Mouse (Mus musculus): ENCODE measurements at regions not wholly inside any gene's neighbourhood (a gene's known extent, or its start where the extent isn't known, plus 50 kb on each side); places are given as distances from the start of the nearest gene placed in this dataset.
A peak's percentile ranks its signal among the peaks of the same experiment; 100 is the strongest.

DNA sequence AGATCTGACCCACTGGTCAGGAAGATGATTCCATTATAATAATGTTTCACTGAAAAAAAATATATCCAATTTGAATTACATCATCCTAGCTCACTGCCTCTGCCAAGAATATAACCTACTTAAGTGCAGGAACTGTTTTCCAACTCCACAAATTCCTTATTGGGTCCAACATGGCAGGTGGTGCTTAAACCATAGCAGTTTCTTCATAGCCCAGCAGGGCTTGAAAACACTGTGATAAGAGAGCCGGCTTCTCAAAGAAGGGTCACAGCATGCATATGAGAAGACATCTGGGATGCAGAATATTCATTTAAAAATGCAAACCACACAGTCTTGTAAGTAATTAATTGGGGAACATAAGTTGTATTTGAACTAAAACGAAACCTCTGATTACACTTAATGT lies 677.6 kb downstream of the Diaph3 start:
- ATAC-seq (ENCODE audit: low FRiP score, low TSS enrichment), result no peak
- 71% methylated on average over 2 of the region's 2 CpGs for WGBS

GRCm38 (mm10) chr14:86453142-86453541 lies 687.9 kb downstream of the Diaph3 start:
- no peaks in the 10 kb centered on the region for H3K4me1 ChIP-seq (ENCODE audit: control insufficient read depth, insufficient read depth, low read length)
- no peak for DNase-seq
- WGBS, result 90% methylated on average over 2 of the region's 2 CpGs
- H3K27me3 ChIP-seq (ENCODE audit: control insufficient read depth, insufficient read depth, low read length), result no peaks in the 10 kb centered on the region
- H3K27ac ChIP-seq (replicated peaks; ENCODE audit: low read depth, low read length), result no peak overlapping the region
- no peak overlapping the region for H3K4me3 ChIP-seq (replicated peaks; ENCODE audit: low read depth, low read length)
- H3K9me3 ChIP-seq (ENCODE audit: control insufficient read depth, low read length), result no peaks in the 10 kb centered on the region
- no peak overlapping the region for H3K9ac ChIP-seq (replicated peaks; ENCODE audit: low read length)
- no peak for ATAC-seq (ENCODE audit: low FRiP score, low TSS enrichment)
- H3K36me3 ChIP-seq (ENCODE audit: control insufficient read depth, insufficient read depth, low read length), result no peaks in the 10 kb centered on the region
- no peak overlapping the region for H3K4me2 ChIP-seq (ENCODE audit: low read length)

More for the DNA sequence above, 677.6 kb downstream of the Diaph3 start:
- Histone ChIP-seq H3K4me1 (ENCODE audit: control insufficient read depth, insufficient read depth, low read length) (no peaks in the 10 kb centered on the region), H3K4me3 (replicated peaks; ENCODE audit: low read depth, low read length) (no peak overlapping the region), H3K4me2 (ENCODE audit: low read length) (no peak overlapping the region), H3K27me3 (ENCODE audit: control insufficient read depth, insufficient read depth, low read length) (no peaks in the 10 kb centered on the region), H3K9ac (replicated peaks; ENCODE audit: low read length) (no peak overlapping the region), H3K9me3 (ENCODE audit: control insufficient read depth, low read length) (no peaks in the 10 kb centered on the region), H3K36me3 (ENCODE audit: control insufficient read depth, insufficient read depth, low read length) (no peaks in the 10 kb centered on the region), H3K27ac (replicated peaks; ENCODE audit: low read depth, low read length) (no peak overlapping the region)
- no peak for DNase-seq

DNA sequence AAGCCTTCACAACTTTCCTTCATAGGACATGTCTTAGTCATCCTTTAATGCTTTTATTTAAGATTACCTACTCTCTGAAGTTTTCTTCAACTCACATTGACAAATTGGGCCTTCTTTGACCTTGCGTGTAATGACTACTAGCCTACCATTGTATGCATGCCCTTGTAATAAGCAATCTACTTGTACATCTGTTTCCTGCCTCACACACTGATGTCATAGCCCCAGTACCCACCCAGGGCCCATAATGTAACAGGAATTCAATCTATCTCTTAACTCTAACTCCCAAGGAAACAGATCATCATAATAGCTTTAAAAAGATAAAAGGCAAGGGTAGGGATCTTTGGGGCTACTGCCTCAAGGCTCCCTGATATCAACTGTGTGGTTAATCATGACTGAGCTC lies 690.4 kb downstream of the Diaph3 start:
- Histone ChIP-seq H3K4me3 (replicated peaks; ENCODE audit: low read depth, low read length) (no peak overlapping the region), H3K9me3 (ENCODE audit: control insufficient read depth, low read length) (no peaks in the 10 kb centered on the region), H3K27me3 (ENCODE audit: control insufficient read depth, insufficient read depth, low read length) (no peaks in the 10 kb centered on the region), H3K27ac (replicated peaks; ENCODE audit: low read depth, low read length) (no peak overlapping the region), H3K36me3 (ENCODE audit: control insufficient read depth, insufficient read depth, low read length) (no peaks in the 10 kb centered on the region), H3K4me2 (ENCODE audit: low read length) (no peak overlapping the region), H3K4me1 (ENCODE audit: control insufficient read depth, insufficient read depth, low read length) (no peaks in the 10 kb centered on the region), H3K9ac (replicated peaks; ENCODE audit: low read length) (no peak overlapping the region)
- DNase-seq (no peak), ATAC-seq (ENCODE audit: low FRiP score, low TSS enrichment) (no peak)
- 94% methylated on average over 1 of the region's 1 CpGs for WGBS

GRCm38 (mm10) chr14:86445139-86445538 lies 695.9 kb downstream of the Diaph3 start:
- Histone ChIP-seq H3K36me3 (ENCODE audit: control insufficient read depth, insufficient read depth, low read length) (no peaks in the 10 kb centered on the region), H3K4me1 (ENCODE audit: control insufficient read depth, insufficient read depth, low read length) (peaks cover 7% of the 10 kb centered on the region; the same call in 1 of the 2 replicates), H3K9me3 (ENCODE audit: control insufficient read depth, low read length) (no peaks in the 10 kb centered on the region), H3K4me3 (replicated peaks; ENCODE audit: low read depth, low read length) (no peak overlapping the region), H3K9ac (replicated peaks; ENCODE audit: low read length) (no peak overlapping the region), H3K27me3 (ENCODE audit: control insufficient read depth, insufficient read depth, low read length) (no peaks in the 10 kb centered on the region), H3K27ac (replicated peaks; ENCODE audit: low read depth, low read length) (no peak overlapping the region), H3K4me2 (ENCODE audit: low read length) (no peak overlapping the region)
- ATAC-seq (ENCODE audit: low FRiP score, low TSS enrichment), result no peak
- no peak for DNase-seq
- 87% methylated on average over 4 of the region's 4 CpGs for WGBS

GRCm38 (mm10) chr14:86443921-86444835 lies 696.9 kb downstream of the Diaph3 start:
- WGBS, result 34% methylated on average over 5 of the region's 5 CpGs
- H3K27ac ChIP-seq (replicated peaks; ENCODE audit: low read depth, low read length), result no peak overlapping the region
- peaks cover 7% of the 10 kb centered on the region; the same call in 1 of the 2 replicates for H3K4me1 ChIP-seq (ENCODE audit: control insufficient read depth, insufficient read depth, low read length)
- no peak overlapping the region for H3K4me2 ChIP-seq (ENCODE audit: low read length)
- H3K36me3 ChIP-seq (ENCODE audit: control insufficient read depth, insufficient read depth, low read length), result no peaks in the 10 kb centered on the region
- H3K27me3 ChIP-seq (ENCODE audit: control insufficient read depth, insufficient read depth, low read length), result no peaks in the 10 kb centered on the region
- H3K4me3 ChIP-seq (replicated peaks; ENCODE audit: low read depth, low read length), result no peak overlapping the region
- no peaks in the 10 kb centered on the region for H3K9me3 ChIP-seq (ENCODE audit: control insufficient read depth, low read length)
- DNase-seq, result no peak
- ATAC-seq (ENCODE audit: low FRiP score, low TSS enrichment), result no peak
- H3K9ac ChIP-seq (replicated peaks; ENCODE audit: low read length), result no peak overlapping the region

- DNase-seq (peak; percentile 12), ATAC-seq (ENCODE audit: low FRiP score, low TSS enrichment) (no peak; the same call in 1 of the 2 replicates)
- Histone ChIP-seq H3K4me2 (ENCODE audit: low read length) (no peak overlapping the region), H3K9me3 (ENCODE audit: control insufficient read depth, low read length) (no peaks in the 10 kb centered on the region), H3K4me3 (replicated peaks; ENCODE audit: low read depth, low read length) (no peak overlapping the region), H3K36me3 (ENCODE audit: control insufficient read depth, insufficient read depth, low read length) (no peaks in the 10 kb centered on the region), H3K27ac (replicated peaks; ENCODE audit: low read depth, low read length) (no peak overlapping the region), H3K27me3 (ENCODE audit: control insufficient read depth, insufficient read depth, low read length) (no peaks in the 10 kb centered on the region), H3K4me1 (ENCODE audit: control insufficient read depth, insufficient read depth, low read length) (peaks cover 7% of the 10 kb centered on the region; the same call in 1 of the 2 replicates), H3K9ac (replicated peaks; ENCODE audit: low read length) (no peak overlapping the region)
- 73% methylated on average over 9 of the region's 9 CpGs for WGBS
Measured at GRCm38 (mm10) chr14:86441895-86442679, 698.9 kb downstream of the Diaph3 start.

GRCm38 (mm10) chr14:86437383-86437782 lies 703.7 kb downstream of the Diaph3 start:
- Histone ChIP-seq H3K4me1 (ENCODE audit: control insufficient read depth, insufficient read depth, low read length) (peaks cover 7% of the 10 kb centered on the region; the same call in 1 of the 2 replicates), H3K36me3 (ENCODE audit: control insufficient read depth, insufficient read depth, low read length) (no peaks in the 10 kb centered on the region), H3K27me3 (ENCODE audit: control insufficient read depth, insufficient read depth, low read length) (no peaks in the 10 kb centered on the region), H3K4me3 (replicated peaks; ENCODE audit: low read depth, low read length) (no peak overlapping the region), H3K9ac (replicated peaks; ENCODE audit: low read length) (no peak overlapping the region), H3K9me3 (ENCODE audit: control insufficient read depth, low read length) (no peaks in the 10 kb centered on the region), H3K4me2 (ENCODE audit: low read length) (no peak overlapping the region), H3K27ac (replicated peaks; ENCODE audit: low read depth, low read length) (no peak overlapping the region)
- ATAC-seq (ENCODE audit: low FRiP score, low TSS enrichment), result no peak
- 87% methylated on average over 3 of the region's 3 CpGs for WGBS
- DNase-seq, result no peak

- Histone ChIP-seq H3K9me3 (ENCODE audit: control insufficient read depth, low read length) (no peaks in the 10 kb centered on the region), H3K4me1 (ENCODE audit: control insufficient read depth, insufficient read depth, low read length) (no peaks in the 10 kb centered on the region), H3K4me2 (ENCODE audit: low read length) (no peak overlapping the region), H3K27ac (replicated peaks; ENCODE audit: low read depth, low read length) (no peak overlapping the region), H3K27me3 (ENCODE audit: control insufficient read depth, insufficient read depth, low read length) (no peaks in the 10 kb centered on the region), H3K4me3 (replicated peaks; ENCODE audit: low read depth, low read length) (no peak overlapping the region), H3K36me3 (ENCODE audit: control insufficient read depth, insufficient read depth, low read length) (no peaks in the 10 kb centered on the region), H3K9ac (replicated peaks; ENCODE audit: low read length) (no peak overlapping the region)
- 70% methylated on average over 2 of the region's 2 CpGs for WGBS
- DNase-seq (peak; percentile 14), ATAC-seq (ENCODE audit: low FRiP score, low TSS enrichment) (no peak)
Measured at GRCm38 (mm10) chr14:86435345-86435744, 705.7 kb downstream of the Diaph3 start.

Data from midbrain, embryonic 14.5 days (tissue).